Mouse (Mus musculus) adrenal gland, postnatal 10 days (tissue): Measurements from ENCODE around the gene Itpkb. TPM values are rescaled to one million over a fixed set of nuclear protein-coding genes. Genes with fewer than 3 reads are reported as not detected.

Experiments
- DNase-seq: peaks from one replicate; pipeline ENCODE4 v3.0.0; 2021; ENCODE audit warnings: mixed read lengths
- total RNA-seq, 2 experiments: library from RNA; stranded (reverse); gene quantifications; 2 replicates each; pipeline ENCODE4 v1.2.3; 2021

Gene Itpkb
- total RNA-seq, 2 experiments from 2014 or later: 59.2 to 73.0 TPM

GRCm38 (mm10) chr1:180393017-180393797 is 62.9 kb downstream of the Itpkb start:
- no peak for DNase-seq

- no peak for DNase-seq
Measured at GRCm38 (mm10) chr1:180393873-180394272, 63.6 kb downstream of the Itpkb start.

- no peak for DNase-seq
Measured at GRCm38 (mm10) chr1:180397734-180398133, 67.4 kb downstream of the Itpkb start.

- no peak for DNase-seq
Measured at GRCm38 (mm10) chr1:180398446-180398845, 68.2 kb downstream of the Itpkb start.

- no peak for DNase-seq
Measured at GRCm38 (mm10) chr1:180400691-180401455, 70.6 kb downstream of the Itpkb start.

- no peak for DNase-seq
Measured at GRCm38 (mm10) chr1:180401725-180402124, 71.4 kb downstream of the Itpkb start.

- DNase-seq: no peak
Measured at GRCm38 (mm10) chr1:180402481-180403081, 72.3 kb downstream of the Itpkb start.

GRCm38 (mm10) chr1:180403357-180403693 is 73.0 kb downstream of the Itpkb start:
- DNase-seq: no peak

GRCm38 (mm10) chr1:180403694-180404606 is 73.7 kb downstream of the Itpkb start:
- DNase-seq: peak; percentile 76

GRCm38 (mm10) chr1:180404706-180405105 is 74.4 kb downstream of the Itpkb start:
- no peak for DNase-seq

GRCm38 (mm10) chr1:180405576-180406335 is 75.5 kb downstream of the Itpkb start:
- peak; percentile 61 for DNase-seq

- DNase-seq: no peak
Measured at GRCm38 (mm10) chr1:180406336-180407035, 76.2 kb downstream of the Itpkb start.

- DNase-seq: peak; percentile 84
Measured at GRCm38 (mm10) chr1:180407171-180407671, 76.9 kb downstream of the Itpkb start.

GRCm38 (mm10) chr1:180407727-180408719 is 77.7 kb downstream of the Itpkb start:
- no peak for DNase-seq

- peak; percentile 72 for DNase-seq
Measured at GRCm38 (mm10) chr1:180408832-180409231, 78.5 kb downstream of the Itpkb start.

- no peak for DNase-seq
Measured at GRCm38 (mm10) chr1:180409771-180410170, 79.5 kb downstream of the Itpkb start.

GRCm38 (mm10) chr1:180410306-180410705 is 80.0 kb downstream of the Itpkb start:
- DNase-seq: no peak

- DNase-seq: no peak
Measured at GRCm38 (mm10) chr1:180415064-180415463, 84.8 kb downstream of the Itpkb start.

GRCm38 (mm10) chr1:180415836-180416235 is 85.6 kb downstream of the Itpkb start:
- DNase-seq: no peak
